Mouse (Mus musculus): Measurements from ENCODE around the gene Shisa8.

- no peak for TF ChIP-seq GATA1 (IDR thresholded peaks at IDR 0.05; ENCODE audit: low read length)
- no peak for TF ChIP-seq TAL1 (IDR thresholded peaks at IDR 0.05; ENCODE audit: low read length)
Observed at GRCm38 (mm10) chr15:82243311-82243710, 30.7 kb upstream of the Shisa8 start.

All from erythroblast, embryonic 14.5 days (primary cell).